Mouse (Mus musculus) E14TG2a.4 (cell line): ENCODE results near the gene Mab21l3.

Experiments used
- CTCF ChIP-seq: conservative IDR thresholded peaks from 2 replicates; pipeline ENCODE4 v1.5.1; 2014; ENCODE audit warnings: low read length
- NANOG ChIP-seq: IDR thresholded peaks from 2 replicates; pipeline ENCODE4 v1.6.1; 2014; ENCODE audit warnings: borderline replicate concordance, low read length, mixed read lengths
- POU5F1 ChIP-seq: IDR thresholded peaks from 2 replicates; pipeline ENCODE4 v1.6.1; 2014; ENCODE audit warnings: low read length, borderline replicate concordance

DNA sequence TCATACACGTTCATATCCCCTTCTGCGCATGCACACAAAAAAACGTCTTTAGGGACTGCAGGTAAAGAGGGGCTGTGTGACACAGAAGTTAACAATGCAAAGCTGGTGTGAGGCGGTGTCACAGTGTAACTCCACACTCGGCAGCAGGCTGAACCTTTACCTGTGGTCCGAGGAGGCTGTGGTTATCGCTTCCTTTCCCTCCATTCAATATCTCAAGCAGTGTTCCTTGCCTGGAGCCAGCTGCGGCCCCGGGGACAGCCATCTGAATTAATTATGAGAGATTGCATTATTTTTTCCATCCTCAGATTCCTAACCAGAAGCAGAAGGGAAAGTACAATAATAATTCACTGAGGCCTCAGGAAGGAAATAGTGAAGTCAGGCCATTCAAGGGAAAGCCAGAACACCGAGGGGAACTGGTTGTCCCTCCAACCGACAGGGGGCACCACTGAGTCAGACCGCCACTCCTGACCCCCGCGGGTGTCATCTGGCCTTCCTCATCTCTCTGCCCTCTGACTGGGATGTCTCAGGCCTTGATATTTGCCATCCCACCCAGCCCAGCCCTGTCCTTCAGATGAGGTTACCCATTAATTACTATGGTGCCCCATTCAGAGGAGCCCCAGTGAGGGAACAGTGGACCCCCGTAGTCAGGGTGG, 53.2 kb downstream of the Mab21l3 start:
- peak; percentile 78 for TF ChIP-seq CTCF
- TF ChIP-seq NANOG, result no peak
- TF ChIP-seq POU5F1, result no peak
